Mouse (Mus musculus): ENCODE results near the gene Rbfox1. TPM values are rescaled to one million over a fixed set of nuclear protein-coding genes. Genes with fewer than 3 reads are reported as not detected.

Gene Rbfox1
- total RNA-seq, 2 experiments from 2014 or later, result 381 to 430 TPM

DNA sequence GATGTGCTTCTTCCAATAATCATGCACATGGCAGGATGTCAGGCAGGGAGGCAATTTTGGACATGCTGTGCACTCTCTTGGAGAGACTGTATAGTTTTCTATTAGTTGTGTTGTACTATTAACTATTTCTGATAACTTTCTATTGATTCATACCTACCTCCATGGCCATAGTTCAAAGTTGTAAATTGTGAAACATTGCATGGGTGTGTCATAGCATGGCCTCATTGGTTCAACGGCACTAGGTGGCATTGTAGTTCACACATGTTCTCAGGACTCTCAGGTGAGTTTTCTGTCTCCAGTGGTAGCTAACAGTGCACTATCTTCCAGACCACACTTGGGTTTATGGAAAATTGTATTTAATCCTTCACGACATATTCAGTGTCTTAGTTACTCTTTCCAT is 699.5 kb downstream of the Rbfox1 start:
- no peak for DNase-seq (ENCODE audit: extremely low spot score in 1 of 2, low spot score in 1 of 2)

DNA sequence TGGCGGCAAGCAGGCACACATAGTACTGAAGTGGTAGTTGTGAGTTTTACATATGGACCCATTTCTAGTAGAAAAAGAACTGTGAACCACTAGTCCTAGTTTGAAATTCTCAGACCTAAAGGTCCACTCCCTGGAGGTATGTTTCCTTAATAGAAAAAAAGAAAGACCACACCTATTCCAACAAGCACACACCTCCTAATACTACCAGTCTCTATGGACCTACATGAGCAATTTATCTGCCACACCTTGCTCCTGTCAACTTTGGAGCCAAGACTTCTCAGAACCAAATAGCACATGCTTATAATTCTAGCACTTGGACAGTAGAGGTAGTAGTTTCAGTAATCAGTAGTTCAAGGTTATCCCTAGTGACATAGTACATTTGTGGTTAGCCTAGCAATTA is 700.0 kb downstream of the Rbfox1 start:
- DNase-seq (ENCODE audit: extremely low spot score in 1 of 2, low spot score in 1 of 2), result no peak

DNA sequence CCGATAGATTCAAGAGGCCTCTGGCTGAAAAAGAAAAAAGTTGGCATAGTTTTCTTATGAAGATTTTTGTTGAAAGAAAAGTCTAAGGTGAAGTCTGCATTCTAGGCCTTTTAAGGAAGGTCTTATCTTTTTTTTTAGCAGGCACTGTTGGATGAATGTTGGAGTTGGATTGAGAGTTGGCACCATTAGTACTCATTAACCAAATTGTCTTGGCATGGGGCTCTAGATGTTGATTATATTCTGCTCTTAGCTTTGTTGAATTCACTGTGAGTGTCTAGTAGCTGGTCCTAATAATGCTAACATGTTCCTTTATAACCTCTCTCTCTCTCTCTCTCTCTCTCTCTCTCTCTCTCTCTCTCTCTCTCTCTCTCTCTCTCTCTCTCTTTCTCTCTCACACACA is 731.4 kb downstream of the Rbfox1 start:
- no peak for DNase-seq (ENCODE audit: extremely low spot score in 1 of 2, low spot score in 1 of 2)

GRCm38 (mm10) chr16:6640330-6640729 is 755.2 kb downstream of the Rbfox1 start:
- no peak for DNase-seq (ENCODE audit: extremely low spot score in 1 of 2, low spot score in 1 of 2)

- DNase-seq (ENCODE audit: extremely low spot score in 1 of 2, low spot score in 1 of 2), result no peak
Observed at GRCm38 (mm10) chr16:6646941-6647340, 761.8 kb downstream of the Rbfox1 start.

GRCm38 (mm10) chr16:6648753-6649152 is 763.6 kb downstream of the Rbfox1 start:
- no peak for DNase-seq (ENCODE audit: extremely low spot score in 1 of 2, low spot score in 1 of 2)

- DNase-seq (ENCODE audit: extremely low spot score in 1 of 2, low spot score in 1 of 2), result no peak
Observed at GRCm38 (mm10) chr16:6658594-6658993, 773.4 kb downstream of the Rbfox1 start.

GRCm38 (mm10) chr16:6686076-6686757 is 801.1 kb downstream of the Rbfox1 start:
- DNase-seq (ENCODE audit: extremely low spot score in 1 of 2, low spot score in 1 of 2), result no peak

DNA sequence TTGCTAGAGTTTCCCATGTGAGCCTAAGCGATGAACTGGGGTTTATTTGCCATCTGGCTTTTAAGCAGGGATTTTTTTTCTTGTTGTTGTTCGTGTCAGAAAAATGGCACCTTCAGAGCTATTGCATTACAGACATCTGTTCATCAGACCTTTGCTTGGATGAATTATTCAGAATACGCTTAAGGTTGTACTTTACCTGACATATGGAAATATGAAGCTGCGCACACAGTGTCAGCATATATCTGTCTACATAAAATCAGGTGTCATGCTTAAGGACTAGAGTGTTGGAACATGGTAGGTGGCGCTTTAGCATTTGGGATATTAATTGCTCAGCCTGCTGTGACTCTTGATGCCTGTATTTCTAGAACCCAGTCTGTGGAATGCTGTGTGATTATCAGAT is 819.7 kb downstream of the Rbfox1 start:
- no peak for DNase-seq (ENCODE audit: extremely low spot score in 1 of 2, low spot score in 1 of 2)

DNA sequence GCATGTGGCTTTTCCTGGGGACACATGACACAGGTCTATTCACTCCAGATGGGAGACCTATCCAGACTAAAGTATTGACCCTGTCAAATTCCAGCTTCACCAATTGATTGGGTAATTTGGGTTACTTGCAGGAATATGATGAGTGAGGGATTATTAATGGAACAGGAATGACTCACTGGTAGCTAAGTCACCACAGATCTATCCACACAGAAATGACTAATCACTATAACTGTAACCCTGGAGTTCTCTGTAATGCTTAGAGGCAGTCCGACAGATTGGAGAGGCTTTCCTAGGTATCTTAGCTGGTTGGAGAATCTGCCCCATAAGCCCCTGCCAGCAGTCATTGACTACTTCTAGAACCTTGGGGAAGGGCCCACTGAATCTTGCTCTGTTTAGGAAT is 827.2 kb downstream of the Rbfox1 start:
- DNase-seq (ENCODE audit: extremely low spot score in 1 of 2, low spot score in 1 of 2), result no peak

DNA sequence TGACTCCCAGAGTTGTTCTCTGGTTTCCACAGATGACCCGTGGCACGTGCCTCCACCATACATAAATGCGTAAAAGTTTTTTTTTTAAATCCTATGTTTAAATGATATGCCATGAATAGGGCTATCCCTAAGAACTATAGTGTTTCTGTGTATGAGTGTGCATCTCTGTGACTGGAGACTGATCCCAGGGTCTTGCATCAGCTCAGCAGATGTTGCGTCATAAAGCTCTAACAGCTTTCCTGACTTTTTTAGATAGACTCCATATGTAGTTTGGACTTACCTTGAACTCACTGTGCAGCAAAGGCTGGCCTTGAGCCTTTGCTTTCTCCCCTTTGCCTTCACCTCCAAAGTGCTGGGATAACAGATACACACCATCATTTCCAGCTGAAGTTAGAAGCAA is 830.1 kb downstream of the Rbfox1 start:
- no peak for DNase-seq (ENCODE audit: extremely low spot score in 1 of 2, low spot score in 1 of 2)

- DNase-seq (ENCODE audit: extremely low spot score in 1 of 2, low spot score in 1 of 2), result no peak
Observed at GRCm38 (mm10) chr16:6716214-6716911, 831.2 kb downstream of the Rbfox1 start.

GRCm38 (mm10) chr16:6719027-6719426 is 833.9 kb downstream of the Rbfox1 start:
- no peak for DNase-seq (ENCODE audit: extremely low spot score in 1 of 2, low spot score in 1 of 2)

DNA sequence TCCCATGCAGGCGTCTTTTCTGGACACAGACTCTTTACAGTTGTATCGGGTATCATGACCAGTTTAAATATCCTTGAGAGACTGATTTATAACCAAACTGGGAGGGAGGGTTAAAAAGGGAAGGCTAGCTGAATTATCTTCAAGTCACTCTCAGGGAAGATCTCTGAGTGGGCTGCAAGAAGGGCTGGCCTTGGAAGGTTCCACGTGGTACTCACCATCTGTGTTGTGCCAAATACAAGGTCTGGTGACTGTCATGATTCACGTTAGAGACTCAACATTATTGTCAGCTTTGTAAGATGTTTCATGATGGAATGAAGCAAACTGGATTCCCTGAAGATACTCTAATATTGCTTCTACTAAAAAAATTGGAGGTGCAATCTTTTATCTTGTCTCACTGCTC is 847.5 kb downstream of the Rbfox1 start:
- no peak for DNase-seq (ENCODE audit: extremely low spot score in 1 of 2, low spot score in 1 of 2)

GRCm38 (mm10) chr16:6733427-6733826 is 848.3 kb downstream of the Rbfox1 start:
- DNase-seq (ENCODE audit: extremely low spot score in 1 of 2, low spot score in 1 of 2), result no peak

GRCm38 (mm10) chr16:6736566-6736965 is 851.4 kb downstream of the Rbfox1 start:
- DNase-seq (ENCODE audit: extremely low spot score in 1 of 2, low spot score in 1 of 2), result no peak

DNA sequence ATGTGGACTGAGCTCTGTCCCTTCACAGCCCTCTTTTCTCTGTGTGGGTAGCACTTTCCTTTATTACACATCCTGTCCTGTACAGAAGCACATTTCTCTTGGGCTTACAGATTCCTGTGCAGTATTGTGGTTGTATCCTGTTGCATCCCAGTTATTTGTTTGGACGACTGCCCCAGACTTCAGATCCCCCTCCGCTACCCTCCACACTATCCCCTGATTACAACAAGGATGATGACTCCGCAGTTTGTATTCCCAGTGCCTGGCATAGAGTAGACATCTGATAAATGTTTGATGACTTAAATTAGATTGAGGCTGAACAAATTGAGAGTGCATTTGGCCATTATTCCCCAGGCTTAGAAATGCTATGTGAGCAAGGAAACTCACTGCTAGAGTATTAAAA is 851.8 kb downstream of the Rbfox1 start:
- DNase-seq (ENCODE audit: extremely low spot score in 1 of 2, low spot score in 1 of 2), result no peak

- no peak for DNase-seq (ENCODE audit: extremely low spot score in 1 of 2, low spot score in 1 of 2)
Observed at GRCm38 (mm10) chr16:6746116-6746515, 861.0 kb downstream of the Rbfox1 start.

DNA sequence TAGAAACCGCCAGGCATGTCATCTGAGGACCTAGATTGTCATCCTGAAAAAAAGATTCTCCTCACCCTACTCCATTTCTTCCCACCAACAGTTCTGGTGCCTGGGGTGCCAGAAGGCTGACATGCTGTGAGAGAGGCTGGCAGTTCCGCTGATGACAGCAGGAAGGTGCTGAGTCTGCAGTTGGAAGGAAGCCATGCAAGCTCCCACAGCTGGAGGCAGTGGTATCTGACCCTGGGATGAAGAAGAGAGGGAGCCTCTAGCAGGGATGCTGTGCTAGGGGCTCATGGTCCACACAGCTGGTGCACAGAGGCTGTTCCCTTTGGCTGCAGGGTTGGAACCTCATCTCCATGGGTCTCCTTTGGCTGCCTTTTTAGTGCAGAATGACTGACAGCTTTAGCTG is 865.3 kb downstream of the Rbfox1 start:
- DNase-seq (ENCODE audit: extremely low spot score in 1 of 2, low spot score in 1 of 2), result peak in 1 of 2 experiments; percentile 51

GRCm38 (mm10) chr16:6754847-6755246 is 869.7 kb downstream of the Rbfox1 start:
- DNase-seq (ENCODE audit: extremely low spot score in 1 of 2, low spot score in 1 of 2), result no peak

- DNase-seq (ENCODE audit: extremely low spot score in 1 of 2, low spot score in 1 of 2), result no peak
Observed at GRCm38 (mm10) chr16:6769495-6770237, 884.5 kb downstream of the Rbfox1 start.
